Mouse (Mus musculus) embryonic fibroblast, embryonic 13.5 days (primary cell): ENCODE measurements around the gene Gp6. TPM values are rescaled to one million over a fixed set of nuclear protein-coding genes. Genes with fewer than 3 reads are reported as not detected.
"Not testable (repeated sequence)": the region's sequence is repeated elsewhere in the genome, so short reads cannot be mapped to it uniquely, and the experiment has no call there.

Experiments used
- H3K27ac ChIP-seq: 2 replicates; pipeline ENCODE4 v1.5.1; 2012; ENCODE audit warnings: low read length, control low read depth, inconsistent platforms; ENCODE audit not compliant: insufficient read depth
- H3K4me1 ChIP-seq: 2 replicates; pipeline ENCODE4 v1.6.1; 2011; ENCODE audit warnings: low read length; ENCODE audit not compliant: control insufficient read depth, insufficient read depth
- H3K4me3 ChIP-seq: 2 replicates; pipeline ENCODE4 v1.5.1; 2011; ENCODE audit warnings: mild to moderate bottlenecking, control low read depth, low read length; ENCODE audit not compliant: insufficient read depth
- CTCF ChIP-seq: IDR thresholded peaks from 2 replicates; pipeline ENCODE4 v1.5.1; 2011; ENCODE audit warnings: mild to moderate bottlenecking, control low read depth, low read length, moderate library complexity, borderline replicate concordance; ENCODE audit not compliant: insufficient read depth
- POLR2A ChIP-seq: IDR thresholded peaks from 2 replicates; pipeline ENCODE4 v1.6.1; 2011; ENCODE audit warnings: low read depth, mild to moderate bottlenecking, control low read depth, low read length, moderate library complexity
- polyA plus RNA-seq: library from polyadenylated mRNA; stranded (reverse); fragments of >200 nt; gene quantifications from 2 replicates; pipeline ENCODE4 v1.2.4, GENCODE M21; 2011; ENCODE audit warnings: low read depth; ENCODE audit not compliant: missing spikeins, insufficient read length

Gp6 gene
- polyA plus RNA-seq, 1 experiment: not detected

DNA sequence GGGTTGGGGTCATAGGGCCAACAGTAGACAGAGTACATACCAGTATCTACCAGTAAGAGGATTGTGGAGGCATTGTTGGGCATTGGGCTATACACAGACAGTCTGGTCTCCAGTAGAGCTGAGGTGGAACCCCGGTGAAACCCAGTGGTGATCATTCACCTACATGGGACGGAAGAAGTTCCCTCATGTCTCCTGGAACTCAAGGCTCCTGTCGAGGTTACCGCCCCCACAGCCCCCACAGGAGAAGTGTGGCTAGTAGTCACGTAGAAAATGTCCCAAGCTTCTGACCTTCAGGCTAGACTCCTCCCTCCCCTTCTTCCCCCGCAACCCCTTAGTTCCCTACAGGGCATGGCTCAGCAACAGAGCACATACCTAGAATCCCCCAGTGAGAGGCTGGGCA is 22.1 kb upstream of the Gp6 start:
- Histone ChIP-seq H3K4me3 (no peak overlapping the region), H3K4me1 (no peaks in the 10 kb centered on the region), H3K27ac (no peak overlapping the region)
- no peak for TF ChIP-seq CTCF
- no peak for TF ChIP-seq POLR2A

GRCm38 (mm10) chr7:4412406-4412805 is 14.9 kb upstream of the Gp6 start:
- not testable (repeated sequence) for H3K27ac ChIP-seq, H3K4me1 ChIP-seq, H3K4me3 ChIP-seq

DNA sequence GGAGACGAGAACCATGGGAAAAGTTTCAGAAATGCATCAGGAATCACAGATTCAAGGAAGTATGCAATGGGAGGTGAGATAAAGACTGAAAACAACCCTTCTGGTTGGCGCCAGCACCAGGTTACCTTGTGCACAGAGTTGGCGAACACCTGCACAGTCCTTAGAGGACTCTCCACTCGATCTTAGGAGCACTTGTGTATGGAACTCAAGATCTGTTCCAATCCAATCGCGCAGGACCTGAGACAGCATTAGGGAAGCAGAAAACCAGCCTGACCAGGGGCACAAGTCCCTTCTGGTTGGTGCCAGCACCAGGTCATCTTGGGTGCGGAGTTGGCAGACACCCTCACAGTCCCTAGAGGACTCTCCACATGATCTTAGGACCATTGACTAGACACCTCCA is 24.0 kb downstream of the Gp6 start:
- H3K27ac ChIP-seq: no peak overlapping the region
- H3K4me3 ChIP-seq: no peak overlapping the region
- H3K4me1 ChIP-seq: no peaks in the 10 kb centered on the region
- TF ChIP-seq POLR2A: no peak
- TF ChIP-seq CTCF: no peak

GRCm38 (mm10) chr7:4337509-4337908 is 60.0 kb downstream of the Gp6 start, which contains the start of gene Ncr1:
TSS of gene Ncr1 (plus strand) at chr7:4337724.
- H3K4me1 ChIP-seq: no peaks in the 10 kb centered on the region
- H3K4me3 ChIP-seq: no peak within 1 kb of the TSS
- no peak within 1 kb of the TSS for H3K27ac ChIP-seq
- TF ChIP-seq CTCF (no peak), POLR2A (no peak)

DNA sequence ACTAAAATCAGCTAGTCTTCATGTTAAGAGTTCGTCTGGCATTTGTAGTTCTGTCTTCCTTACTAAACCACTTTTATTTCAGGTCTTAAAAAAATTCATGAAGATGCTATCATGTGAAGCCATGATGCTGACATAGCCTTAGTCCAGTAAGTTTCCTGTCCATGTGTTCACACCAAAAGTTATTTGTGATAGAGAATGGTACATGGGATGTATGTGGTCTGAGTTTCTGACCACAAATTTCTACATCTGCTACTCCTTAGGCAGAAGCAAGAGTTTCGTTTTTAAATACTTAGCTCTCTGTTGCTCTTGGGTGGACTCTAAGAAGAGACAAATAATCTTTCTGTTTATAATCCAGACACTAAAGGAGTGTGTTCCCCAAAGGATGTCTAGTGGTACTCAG is 74.2 kb downstream of the Gp6 start:
- Histone ChIP-seq H3K27ac (no peak overlapping the region), H3K4me1 (no peaks in the 10 kb centered on the region), H3K4me3 (no peak overlapping the region)
- no peak for TF ChIP-seq CTCF
- no peak for TF ChIP-seq POLR2A

Other genes starting within 250 kb of the Gp6 start
- gene Leng9, start 247.4 kb downstream of the Gp6 start, polyA plus RNA-seq: 2.3 and 2.5 TPM in 2 replicates
- gene Cdc42ep5, start 232.9 kb downstream of the Gp6 start, polyA plus RNA-seq: 26.5 and 26.9 TPM in 2 replicates
- gene Lilra5, start 160.0 kb downstream of the Gp6 start, polyA plus RNA-seq: not detected in 2 replicates
- not detected in 2 replicates for gene Ncr1, start 60.0 kb downstream of the Gp6 start, polyA plus RNA-seq
- 14.7 and 16.8 TPM in 2 replicates for gene Rdh13, start 47.9 kb upstream of the Gp6 start, polyA plus RNA-seq
- 2.1 and 2.9 TPM in 2 replicates for gene Eps8l1, start 62.9 kb upstream of the Gp6 start, polyA plus RNA-seq
- 72.2 and 79.4 TPM in 2 replicates for gene Ppp1r12c, start 103.9 kb upstream of the Gp6 start, polyA plus RNA-seq
- 1.4 and 1.7 TPM in 2 replicates for gene Tnnt1, start 118.6 kb upstream of the Gp6 start, polyA plus RNA-seq
- 1.2 and 4.0 TPM in 2 replicates for gene Tnni3, start 126.5 kb upstream of the Gp6 start, polyA plus RNA-seq
- 2.2 and 3.2 TPM in 2 replicates for gene Dnaaf3, start 134.7 kb upstream of the Gp6 start, polyA plus RNA-seq
- 1.7 and 2.3 TPM in 2 replicates for gene Syt5, start 149.8 kb upstream of the Gp6 start, polyA plus RNA-seq
- gene Ptprh, start 206.3 kb upstream of the Gp6 start, polyA plus RNA-seq: not detected in 2 replicates
- gene Tmem86b, start 233.7 kb upstream of the Gp6 start, polyA plus RNA-seq: 2.7 and 4.7 TPM in 2 replicates